In the genomic region with DNA sequence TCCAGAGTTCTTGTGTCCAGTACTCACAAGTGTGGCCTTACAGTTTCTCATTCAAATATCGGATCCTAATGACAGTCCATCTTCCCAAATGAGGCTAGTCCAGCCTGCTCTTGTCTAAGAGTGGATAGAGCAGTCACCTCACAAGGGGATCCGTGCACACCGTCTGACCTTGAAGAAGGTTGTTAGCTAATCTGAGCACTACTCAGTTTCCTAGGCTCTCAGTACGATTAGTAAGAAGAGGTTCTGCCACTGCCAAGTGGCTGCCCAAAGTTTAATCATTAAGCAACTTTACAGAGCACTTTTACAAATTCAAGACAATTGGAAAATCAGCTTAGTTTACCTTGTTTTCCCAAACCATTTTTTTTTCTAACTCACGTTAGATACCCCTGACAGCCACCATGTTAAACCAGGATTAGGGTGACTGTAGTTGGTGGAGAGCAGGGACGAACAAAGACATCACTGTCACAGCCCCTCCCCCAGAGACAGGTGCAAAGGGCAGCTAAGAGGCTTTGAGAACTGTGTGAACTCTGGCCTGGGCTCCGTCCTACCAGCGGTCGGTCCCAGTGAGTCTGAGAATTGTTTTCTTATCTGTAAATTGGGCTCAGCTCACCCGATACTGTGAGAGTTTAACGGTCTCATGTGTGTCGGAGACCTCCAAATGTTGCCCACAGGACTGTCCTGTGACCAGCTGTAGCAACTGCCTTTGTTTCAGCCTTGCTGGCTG, we compare ENCODE assay signal across 10 mouse cellular contexts.
DNase-seq lines count a peak whose midpoint lies in the region; ATAC-seq and TF ChIP-seq lines count a peak whose summit lies in the region.
"Had no signal": no experiment of that assay in that cellular context is flagged by ENCODE, and none has a peak within 500 bp of the region (broad histone marks: within the 10 kb centered on the region; RNA-seq: fewer than 3 reads in every experiment).

No protein-coding gene starts in this region.

- H3K9me3 ChIP-seq in kidney, postnatal 0 days (replicated peaks; ENCODE audit: low read length), result no peaks in the 10 kb centered on the region
- no peaks in the 10 kb centered on the region for H3K9me3 ChIP-seq in midbrain, embryonic 11.5 days (ENCODE audit: control insufficient read depth, low read length)
- H3K9me3 ChIP-seq: stomach, embryonic 15.5 days had no signal

- H3K36me3 ChIP-seq in kidney, postnatal 0 days (ENCODE audit: insufficient read depth, low read length), result no peaks in the 10 kb centered on the region
- no peaks in the 10 kb centered on the region for H3K36me3 ChIP-seq in midbrain, embryonic 11.5 days (ENCODE audit: control insufficient read depth, insufficient read depth, low read length)
- H3K36me3 ChIP-seq: stomach, embryonic 15.5 days had no signal

- WGBS in kidney, postnatal 0 days, result 53% methylated on average over 12 of the region's 12 CpGs
- 27% methylated on average over 12 of the region's 12 CpGs for WGBS in midbrain, embryonic 11.5 days

- H3K27ac ChIP-seq in kidney, postnatal 0 days, result peak overlapping the region; percentile 31; the same call in 1 of the 2 replicates
- H3K27ac ChIP-seq in midbrain, embryonic 11.5 days (ENCODE audit: low read depth, low read length), result no peak overlapping the region

- no peak for TF ChIP-seq CTCF in kidney, postnatal 0 days (IDR thresholded peaks at IDR 0.05; ENCODE audit: low read depth)

- no peak overlapping the region for H3K4me3 ChIP-seq in kidney, postnatal 0 days (replicated peaks; ENCODE audit: low read depth, low read length)
- no peak overlapping the region for H3K4me3 ChIP-seq in midbrain, embryonic 11.5 days (ENCODE audit: low read depth, low read length)

- H3K9ac ChIP-seq in kidney, postnatal 0 days (ENCODE audit: low read depth, low read length), result no peak overlapping the region
- H3K9ac ChIP-seq in midbrain, embryonic 11.5 days (ENCODE audit: low read length), result no peak overlapping the region
- H3K9ac ChIP-seq: stomach, embryonic 15.5 days had no signal

- no peaks in the 10 kb centered on the region for H3K4me1 ChIP-seq in kidney, postnatal 0 days (replicated peaks; ENCODE audit: insufficient read depth, low read length)
- H3K4me1 ChIP-seq in midbrain, embryonic 11.5 days (ENCODE audit: control insufficient read depth, insufficient read depth, low read length), result peaks cover 4% of the 10 kb centered on the region

- ATAC-seq in kidney, postnatal 0 days (replicated peaks; ENCODE audit: low FRiP score, low read depth), result no peak
- ATAC-seq in midbrain, embryonic 11.5 days (ENCODE audit: low FRiP score), result no peak

- no peak overlapping the region for H3K4me2 ChIP-seq in kidney, postnatal 0 days (ENCODE audit: low read length)
- no peak overlapping the region for H3K4me2 ChIP-seq in midbrain, embryonic 11.5 days

- H3K27me3 ChIP-seq in kidney, postnatal 0 days (ENCODE audit: insufficient read depth, low read length), result no peaks in the 10 kb centered on the region
- no peaks in the 10 kb centered on the region; the same call in 1 of the 2 replicates for H3K27me3 ChIP-seq in midbrain, embryonic 11.5 days (ENCODE audit: control insufficient read depth, insufficient read depth, low read length)
- H3K27me3 ChIP-seq: stomach, embryonic 15.5 days had no signal

- peak; percentile 14 for DNase-seq in cerebellum, adult 9-10 months
- no peak for DNase-seq in cerebellum, postnatal 36 days
- peak; percentile 52 for DNase-seq in ES-CJ7 (ENCODE audit: low read depth, low spot score)
- DNase-seq in kidney, postnatal 0 days (ENCODE audit: low spot score), result peak; percentile 25
- peak; percentile 87 for DNase-seq in midbrain, embryonic 11.5 days (ENCODE audit: low spot score, missing footprints)
- no peak for DNase-seq in layer of hippocampus, adult 11-12 months (ENCODE audit: low spot score)
- DNase-seq in right cerebral cortex, adult 18-20 months, result no peak
- no peak for DNase-seq in gastrocnemius, adult 18-20 months (ENCODE audit: low spot score)
- DNase-seq: adrenal gland, postnatal 10 days had no signal

Comparison
In these comparisons a context has a peak if more than half of its experiments do, and no peak if none do; other contexts are left out.
1. DNase-seq: peak in cerebellum, adult 9-10 months (single experiment), ES-CJ7 (single experiment), kidney, postnatal 0 days (single experiment) and midbrain, embryonic 11.5 days (single experiment); none in cerebellum, postnatal 36 days (0 of 2), layer of hippocampus, adult 11-12 months (single experiment), right cerebral cortex, adult 18-20 months (single experiment) and gastrocnemius, adult 18-20 months (single experiment).